23 mouse cellular contexts compared by ENCODE assay signal in genomic region chr2:65391322-65391721, GRCm38 (mm10). TPM values are rescaled to one million over a fixed set of nuclear protein-coding genes. Genes with fewer than 3 reads are reported as not detected.
DNase-seq lines count a peak whose midpoint lies in the region; ATAC-seq and TF ChIP-seq lines count a peak whose summit lies in the region.
"Had no signal": no experiment of that assay in that cellular context is flagged by ENCODE, and none has a peak within 500 bp of the region (broad histone marks: within the 10 kb centered on the region; RNA-seq: fewer than 3 reads in every experiment).

No protein-coding gene starts in this region.

- H3K4me2 ChIP-seq in midbrain, embryonic 16.5 days (ENCODE audit: low read length): no peak overlapping the region
- H3K4me2 ChIP-seq: embryonic facial prominence, embryonic 12.5 days; liver, embryonic 11.5 days; lung, embryonic 14.5 days; neural tube, embryonic 12.5 days had no signal

- no peaks in the 10 kb centered on the region for H3K36me3 ChIP-seq in midbrain, embryonic 16.5 days (ENCODE audit: control insufficient read depth, insufficient read depth, low read length)
- H3K36me3 ChIP-seq: embryonic facial prominence, embryonic 12.5 days; neural tube, embryonic 12.5 days had no signal

- H3K4me3 ChIP-seq in bone marrow macrophage, adult 2 months (ENCODE audit: insufficient read depth, low read length): no peak overlapping the region
- no peak overlapping the region for H3K4me3 ChIP-seq in midbrain, embryonic 16.5 days (ENCODE audit: low read depth, low read length)
- H3K4me3 ChIP-seq: embryonic facial prominence, embryonic 12.5 days; megakaryocyte, embryonic 14.5 days; neural tube, embryonic 12.5 days had no signal

- 95% methylated on average over 6 of the region's 6 CpGs for WGBS in midbrain, embryonic 16.5 days

- TF ChIP-seq POLR2A in bone marrow macrophage, adult 2 months (IDR thresholded peaks at IDR 0.05; ENCODE audit: borderline replicate concordance, low read depth, low read length): no peak

- H3K4me1 ChIP-seq in bone marrow macrophage, adult 2 months (ENCODE audit: control insufficient read depth, insufficient read depth, low read length): 0 out of 2 replicates have a peak, but pooled peaks cover 3% of the 10 kb centered on the region
- no peaks in the 10 kb centered on the region for H3K4me1 ChIP-seq in midbrain, embryonic 16.5 days (ENCODE audit: control insufficient read depth, insufficient read depth, low read length)
- H3K4me1 ChIP-seq: embryonic facial prominence, embryonic 12.5 days; megakaryocyte, embryonic 14.5 days; neural tube, embryonic 12.5 days had no signal

- peak overlapping the region; percentile 22; the same call in 1 of the 2 replicates for H3K27ac ChIP-seq in bone marrow macrophage, adult 2 months (ENCODE audit: insufficient read depth, low read depth, low read length)
- no peak overlapping the region for H3K27ac ChIP-seq in midbrain, embryonic 16.5 days (ENCODE audit: low read length)
- H3K27ac ChIP-seq: embryonic facial prominence, embryonic 12.5 days; neural tube, embryonic 12.5 days had no signal

- TF ChIP-seq CTCF in bone marrow macrophage, adult 2 months (IDR thresholded peaks at IDR 0.05; ENCODE audit: low read depth, low read length): no peak

- H3K9me3 ChIP-seq in midbrain, embryonic 16.5 days (replicated peaks; ENCODE audit: control insufficient read depth, low read length, poor library complexity, severe bottlenecking): no peaks in the 10 kb centered on the region
- H3K9me3 ChIP-seq: embryonic facial prominence, embryonic 12.5 days; megakaryocyte, embryonic 14.5 days; neural tube, embryonic 12.5 days had no signal

- peak; percentile 93 for ATAC-seq in monocyte, adult 5-6 weeks (replicated peaks; ENCODE audit: insufficient number of reproducible peaks, low FRiP score, low TSS enrichment, poor library complexity, severe bottlenecking)
- ATAC-seq in midbrain, embryonic 16.5 days: no peak
- ATAC-seq: forebrain, embryonic 16.5 days had no signal

- H3K9ac ChIP-seq in midbrain, embryonic 16.5 days (ENCODE audit: low read depth, low read length): no peak overlapping the region
- H3K9ac ChIP-seq: embryonic facial prominence, embryonic 12.5 days; lung, embryonic 14.5 days; neural tube, embryonic 12.5 days had no signal

- DNase-seq in lung, postnatal 36 days: peak; percentile 8
- DNase-seq in lung, postnatal 4 days: no peak
- DNase-seq in thymus, postnatal 36 days: peak; percentile 12 to 27
- DNase-seq in adrenal gland, postnatal 4 days (ENCODE audit: low spot score in 2 of 2): no peak
- DNase-seq in cerebellum, adult 18-20 months: no peak
- DNase-seq: adrenal gland, adult 8-10 months; cerebellum, adult 11-12 months; heart, adult 18-20 months; kidney, adult 9 months; kidney, postnatal 4 days; left cerebral cortex, postnatal 4 days; lung, embryonic 14.5 days had no signal

- no peaks in the 10 kb centered on the region for H3K27me3 ChIP-seq in midbrain, embryonic 16.5 days (ENCODE audit: control insufficient read depth, insufficient read depth, low read depth, low read length)
- H3K27me3 ChIP-seq: embryonic facial prominence, embryonic 12.5 days; megakaryocyte, embryonic 14.5 days; neural tube, embryonic 12.5 days had no signal

RNA-seq across cellular contexts. Expression of gene Slc38a11, which starts 27.5 kb away (rescaled TPM):
- not detected in 2 replicates for polyA plus RNA-seq in bone marrow macrophage, adult 2 months (2012; ENCODE audit: insufficient read depth, insufficient read length, missing spikeins)
- total RNA-seq in monocyte, adult 5-6 weeks (2017): 0.39 TPM in 1 of 3 replicates, not detected in the others
- 1.3 and 1.6 TPM in 2 replicates for polyA plus RNA-seq in midbrain, embryonic 16.5 days (2015; fragmentation: Nextera tagmentation; extraction: Ambion mirVana)
- total RNA-seq in adrenal gland, postnatal 4 days (2021): 10 to 100 TPM; 53.7 to 58.3 TPM
- polyA plus RNA-seq: heart, embryonic 14.5 days; intestine, embryonic 14.5 days; liver, embryonic 11.5 days; lung, embryonic 14.5 days; stomach, embryonic 14.5 days had no signal

Comparison
In these comparisons a context has a peak if more than half of its experiments do, and no peak if none do; other contexts are left out.
1. DNase-seq: peak in lung, postnatal 36 days (single experiment) and thymus, postnatal 36 days (2 of 2); none in lung, postnatal 4 days (0 of 2), adrenal gland, postnatal 4 days (0 of 2) and cerebellum, adult 18-20 months (0 of 2).
2. RNA of gene Slc38a11, which starts 27.5 kb away (total RNA-seq): 53.7 to 58.3 TPM in adrenal gland, postnatal 4 days; 0.39 TPM in monocyte, adult 5-6 weeks; every median in the first group is over 10 times any median in the second.